Mouse (Mus musculus): ENCODE measurements around the gene Sf3b4.

- no peak for TF ChIP-seq MAFK (IDR thresholded peaks at IDR 0.05; ENCODE audit: insufficient read depth, low read depth, low read length)
- TF ChIP-seq ZNF384 (IDR thresholded peaks at IDR 0.05; ENCODE audit: low read depth, low read length): no peak
These were observed 53.3 kb downstream of the Sf3b4 start for GRCm38 (mm10) chr3:96225421-96225820.
